Mouse (Mus musculus): ENCODE data around the gene Jmjd4.

Jmjd4 gene

GRCm38 (mm10) chr11:59449741-59450229 lies at the start of gene Jmjd4:
TSS of gene Jmjd4 (plus strand) at chr11:59450045.
- POLR2A ChIA-PET, result interaction anchor here (0.5 to 5.4 kb wide), 27 partner anchors 9 to 1119 kb away, joined by 3 to 41 read pairs (median 4); partner anchors contain the start of genes Zfp867 (in 4 of the 4), Iba57 (in 1 of the 4), Sh3bp5l (in 1 of the 4) and Zfp672 (in 1 of the 4)
- CTCF ChIA-PET, result interaction anchor here in 3 of 4 experiments (0.6 to 1.5 kb wide), 7 partner anchors 52 to 355 kb away, joined by 3 to 8 read pairs (median 4); partner anchors contain the start of gene Zkscan17 (in 1 of the 3)

- ChIA-PET CTCF (interaction anchor here in 1 of 4 experiments (0.9 kb wide), 1 partner anchor 101 kb away, joined by 3 read pairs; no protein-coding TSS in a partner anchor), POLR2A (interaction anchor here in 1 of 4 experiments (1.0 to 1.1 kb wide), 3 partner anchors 10 to 58 kb away, joined by 3 read pairs; no protein-coding TSS in a partner anchor)
Observed at GRCm38 (mm10) chr11:59400876-59401275, 49.0 kb upstream of the Jmjd4 start.

- CTCF ChIA-PET, result no interaction called here
- POLR2A ChIA-PET, result no interaction called here
Observed at GRCm38 (mm10) chr11:59405761-59406160, 44.1 kb upstream of the Jmjd4 start.

GRCm38 (mm10) chr11:59410851-59411250 lies 39.0 kb upstream of the Jmjd4 start:
- CTCF ChIA-PET, result interaction anchor here in 1 of 4 experiments (0.7 kb wide), 1 partner anchor 81 kb away, joined by 3 read pairs; no protein-coding TSS in a partner anchor
- POLR2A ChIA-PET, result interaction anchor here in 1 of 4 experiments (1.0 kb wide), 1 partner anchor 10 kb away, joined by 3 read pairs; no protein-coding TSS in a partner anchor

- CTCF ChIA-PET, result no interaction called here
- POLR2A ChIA-PET, result interaction anchor here in 1 of 4 experiments (0.5 to 1.1 kb wide), 2 partner anchors 9 to 59 kb away, joined by 3 read pairs; no protein-coding TSS in a partner anchor
Observed at GRCm38 (mm10) chr11:59412058-59412457, 37.8 kb upstream of the Jmjd4 start.

- POLR2A ChIA-PET, result interaction anchor here in 3 of 4 experiments (0.6 to 1.9 kb wide), 8 partner anchors 10 to 371 kb away, joined by 3 to 8 read pairs (median 4); partner anchors contain the start of gene Zfp867 (in 2 of the 3)
- CTCF ChIA-PET, result interaction anchor here in 3 of 4 experiments (0.5 to 2.0 kb wide), 5 partner anchors 12 to 122 kb away, joined by 3 to 6 read pairs (median 3); no protein-coding TSS in a partner anchor
Observed at GRCm38 (mm10) chr11:59412999-59413863, 36.6 kb upstream of the Jmjd4 start.

GRCm38 (mm10) chr11:59418708-59419107 lies 31.1 kb upstream of the Jmjd4 start:
- ChIA-PET POLR2A (interaction anchor here in 2 of 4 experiments (1.0 to 2.2 kb wide), 2 partner anchors 10 to 54 kb away, joined by 3 to 4 read pairs; partner anchors contain the start of gene Zfp867 (in 1 of the 2)), CTCF (no interaction called here)

GRCm38 (mm10) chr11:59421436-59421835 lies 28.4 kb upstream of the Jmjd4 start:
- CTCF ChIA-PET, result no interaction called here
- POLR2A ChIA-PET, result no interaction called here

- POLR2A ChIA-PET, result interaction anchor here in 1 of 4 experiments (1.0 kb wide), 1 partner anchor 36 kb away, joined by 3 read pairs; no protein-coding TSS in a partner anchor
- CTCF ChIA-PET, result no interaction called here
Observed at GRCm38 (mm10) chr11:59421967-59422366, 27.9 kb upstream of the Jmjd4 start.

GRCm38 (mm10) chr11:59423010-59423588 lies 26.7 kb upstream of the Jmjd4 start:
- POLR2A ChIA-PET, result interaction anchor here in 2 of 4 experiments (0.8 to 2.2 kb wide), 5 partner anchors 9 to 120 kb away, joined by 3 to 8 read pairs (median 4); partner anchors contain the start of gene Zfp867 (in 1 of the 2)
- CTCF ChIA-PET, result no interaction called here

GRCm38 (mm10) chr11:59425671-59426101 lies 24.2 kb upstream of the Jmjd4 start:
- CTCF ChIA-PET, result interaction anchor here (0.5 to 1.6 kb wide), 9 partner anchors 12 to 142 kb away, joined by 3 to 16 read pairs (median 3); no protein-coding TSS in a partner anchor

GRCm38 (mm10) chr11:59428057-59428660 lies 21.7 kb upstream of the Jmjd4 start:
- CTCF ChIA-PET, result interaction anchor here in 2 of 4 experiments (0.6 to 1.5 kb wide), 3 partner anchors 123 to 351 kb away, joined by 3 read pairs; no protein-coding TSS in a partner anchor
- POLR2A ChIA-PET, result interaction anchor here in 2 of 4 experiments (1.2 to 2.5 kb wide), 4 partner anchors 14 to 44 kb away, joined by 4 to 7 read pairs (median 4); partner anchors contain the start of gene Zfp867 (in 1 of the 2)

More at GRCm38 (mm10) chr11:59425671-59426101, 24.2 kb upstream of the Jmjd4 start:
- POLR2A ChIA-PET, result interaction anchor here in 2 of 4 experiments (1.0 to 1.3 kb wide), 3 partner anchors 9 to 60 kb away, joined by 3 to 4 read pairs (median 4); partner anchors contain the start of gene Snap47 (in 1 of the 2)

- ChIA-PET POLR2A (interaction anchor here in 1 of 4 experiments (0.6 kb wide), 1 partner anchor 543 kb away, joined by 4 read pairs; no protein-coding TSS in a partner anchor), CTCF (interaction anchor here in 1 of 4 experiments (1.3 kb wide), 1 partner anchor 53 kb away, joined by 3 read pairs; no protein-coding TSS in a partner anchor)
Observed at GRCm38 (mm10) chr11:59429959-59430358, 19.9 kb upstream of the Jmjd4 start.

- POLR2A ChIA-PET, result interaction anchor here in 1 of 4 experiments (1.8 kb wide), 1 partner anchor 9 kb away, joined by 5 read pairs; no protein-coding TSS in a partner anchor
Observed at GRCm38 (mm10) chr11:59432261-59432660, 17.6 kb upstream of the Jmjd4 start.

GRCm38 (mm10) chr11:59437954-59438353 lies 11.9 kb upstream of the Jmjd4 start:
- ChIA-PET CTCF (no interaction called here), POLR2A (interaction anchor here in 1 of 4 experiments (0.5 to 0.7 kb wide), 2 partner anchors 10 to 32 kb away, joined by 3 to 4 read pairs; no protein-coding TSS in a partner anchor)

More at GRCm38 (mm10) chr11:59432261-59432660, 17.6 kb upstream of the Jmjd4 start:
- CTCF ChIA-PET, result no interaction called here

GRCm38 (mm10) chr11:59443102-59443501 lies 6.7 kb upstream of the Jmjd4 start:
- CTCF ChIA-PET, result interaction anchor here in 3 of 4 experiments (0.6 to 1.7 kb wide), 5 partner anchors 16 to 145 kb away, joined by 3 to 5 read pairs (median 4); partner anchors contain the start of gene Zfp867 (in 1 of the 3)
- POLR2A ChIA-PET, result interaction anchor here in 3 of 4 experiments (0.6 to 2.7 kb wide), 9 partner anchors 12 to 88 kb away, joined by 3 to 10 read pairs (median 3); partner anchors contain the start of gene Zfp867 (in 2 of the 3)

GRCm38 (mm10) chr11:59450230-59450771 lies 456 bp downstream of the Jmjd4 start:
- POLR2A ChIA-PET, result interaction anchor here (0.5 to 5.4 kb wide), 21 partner anchors 8 to 1120 kb away, joined by 3 to 41 read pairs (median 4); partner anchors contain the start of genes Zfp867 (in 3 of the 4), Iba57 (in 1 of the 4), Sh3bp5l (in 1 of the 4) and Zfp672 (in 1 of the 4)
- CTCF ChIA-PET, result interaction anchor here in 2 of 4 experiments (1.2 to 1.5 kb wide), 2 partner anchors 75 kb away, joined by 3 to 5 read pairs; partner anchors contain the start of gene Zkscan17 (in 1 of the 2)

Data from embryonic stem cell, embryonic (primary cell).